Comparison of ENCODE assay signal across 8 mouse cellular contexts in genomic region chr1:152955564-152956211, GRCm38 (mm10). TPM values are rescaled to one million over a fixed set of nuclear protein-coding genes. Genes with fewer than 3 reads are reported as not detected.
DNase-seq lines count a peak whose midpoint lies in the region; ATAC-seq lines count a peak whose summit lies in the region.

No protein-coding gene starts in this region.

- H3K36me3 ChIP-seq in forebrain, embryonic 12.5 days (replicated peaks) = no peaks in the 10 kb centered on the region
- no peaks in the 10 kb centered on the region for H3K36me3 ChIP-seq in neural tube, embryonic 11.5 days (ENCODE audit: control insufficient read depth, insufficient read depth, low read length)

- peak overlapping the region; percentile 77 for H3K27ac ChIP-seq in forebrain, embryonic 12.5 days
- no peak overlapping the region for H3K27ac ChIP-seq in neural tube, embryonic 11.5 days (ENCODE audit: low read depth, low read length)

- H3K4me3 ChIP-seq in forebrain, embryonic 12.5 days (replicated peaks) = peak overlapping the region; percentile 60
- H3K4me3 ChIP-seq in neural tube, embryonic 11.5 days (ENCODE audit: low read depth, low read length) = peak overlapping the region; percentile 49

- intact Hi-C loops in left cerebral cortex, postnatal 10 days (cut with DNase I) = loop anchor here (5.0 kb wide), 1 partner anchor 48 kb away; no protein-coding TSS in a partner anchor

- no peaks in the 10 kb centered on the region for H3K9me3 ChIP-seq in forebrain, embryonic 12.5 days
- H3K9me3 ChIP-seq in neural tube, embryonic 11.5 days (ENCODE audit: control insufficient read depth, low read length) = no peaks in the 10 kb centered on the region

- peak overlapping the region; percentile 84 for H3K4me2 ChIP-seq in forebrain, embryonic 12.5 days
- peak overlapping the region; percentile 69 for H3K4me2 ChIP-seq in neural tube, embryonic 11.5 days (ENCODE audit: low read depth)

- peaks cover 24% of the 10 kb centered on the region for H3K4me1 ChIP-seq in forebrain, embryonic 12.5 days
- H3K4me1 ChIP-seq in neural tube, embryonic 11.5 days (ENCODE audit: control insufficient read depth, insufficient read depth, low read length) = peaks cover 4% of the 10 kb centered on the region; the same call in 1 of the 2 replicates

- DNase-seq in layer of hippocampus, adult 11-12 months (ENCODE audit: low spot score) = peak; percentile 23
- no peak for DNase-seq in layer of hippocampus, adult 9-11 months
- DNase-seq in cerebellum, adult 11-12 months = peak; percentile 63
- peak; percentile 29 to 64 for DNase-seq in left cerebral cortex, postnatal 10 days (ENCODE audit: extremely low spot score in 1 of 2, low spot score in 2 of 2)
- DNase-seq in neural tube, embryonic 11.5 days (ENCODE audit: low spot score) = peak; percentile 35
- DNase-seq in urinary bladder, postnatal 14 days (ENCODE audit: low spot score) = no peak

- ATAC-seq in forebrain, embryonic 12.5 days (ENCODE audit: low FRiP score) = peak; percentile 63
- ATAC-seq in neural tube, embryonic 11.5 days (ENCODE audit: insufficient read depth, low FRiP score, low TSS enrichment) = peak; percentile 52
- no peak for ATAC-seq in activated CD4-positive, CD25-positive, alpha-beta regulatory T cell, adult 4 months

- H3K27me3 ChIP-seq in forebrain, embryonic 12.5 days = peaks cover 46% of the 10 kb centered on the region
- H3K27me3 ChIP-seq in neural tube, embryonic 11.5 days (ENCODE audit: control insufficient read depth, insufficient read depth, low read length) = peaks cover 6% of the 10 kb centered on the region; the same call in 1 of the 2 replicates

- under 1% methylated on average over 40 of the region's 40 CpGs for WGBS in forebrain, embryonic 12.5 days
- 2% methylated on average over 40 of the region's 40 CpGs for WGBS in neural tube, embryonic 11.5 days

- peak overlapping the region; percentile 55 for H3K9ac ChIP-seq in forebrain, embryonic 12.5 days
- H3K9ac ChIP-seq in neural tube, embryonic 11.5 days (ENCODE audit: low read length) = peak overlapping the region; percentile 71

RNA-seq across cellular contexts. Expression of gene Nmnat2, which starts 0.9 kb away (rescaled TPM):
- 23.7 and 24.3 TPM in 2 replicates for polyA plus RNA-seq in forebrain, embryonic 12.5 days (2016; fragmentation: Nextera tagmentation; extraction: Ambion mirVana)
- total RNA-seq in left cerebral cortex, postnatal 10 days (2021) = 100 to 1,000 TPM; 136 to 140 TPM
- 41.3 and 47.7 TPM in 2 replicates for polyA plus RNA-seq in neural tube, embryonic 11.5 days (2014; fragmentation: Nextera tagmentation; extraction: Ambion mirVana)
- polyA plus RNA-seq in activated CD4-positive, CD25-positive, alpha-beta regulatory T cell, adult 4 months (2017; shearing (Covaris generic)) = 1 to 10 TPM; 1.4 to 2.0 TPM

RNA-seq across cellular contexts. Expression of gene Smg7, which starts 53.2 kb away (rescaled TPM):
- polyA plus RNA-seq in forebrain, embryonic 12.5 days (2016; fragmentation: Nextera tagmentation; extraction: Ambion mirVana) = 34.1 and 46.7 TPM in 2 replicates
- 10 to 100 TPM; 77.0 to 81.3 TPM for total RNA-seq in left cerebral cortex, postnatal 10 days (2021)
- 47.2 and 53.9 TPM in 2 replicates for polyA plus RNA-seq in neural tube, embryonic 11.5 days (2014; fragmentation: Nextera tagmentation; extraction: Ambion mirVana)
- 10 to 100 TPM; 35.3 to 38.1 TPM for polyA plus RNA-seq in activated CD4-positive, CD25-positive, alpha-beta regulatory T cell, adult 4 months (2017; shearing (Covaris generic))

Comparison
In these comparisons a context has a peak if more than half of its experiments do, and no peak if none do; other contexts are left out.
1. DNase-seq: peak in layer of hippocampus, adult 11-12 months (single experiment), cerebellum, adult 11-12 months (single experiment), left cerebral cortex, postnatal 10 days (2 of 2) and neural tube, embryonic 11.5 days (single experiment); none in layer of hippocampus, adult 9-11 months (single experiment) and urinary bladder, postnatal 14 days (single experiment).